8 mouse cellular contexts compared by ENCODE assay signal in genomic region chr9:8700669-8701068, GRCm38 (mm10).
DNase-seq lines count a peak whose midpoint lies in the region; ATAC-seq and TF ChIP-seq lines count a peak whose summit lies in the region.

No protein-coding gene starts in this region.

- TF ChIP-seq POLR2A in limb, embryonic 14.5 days (IDR thresholded peaks at IDR 0.05; ENCODE audit: borderline replicate concordance, extremely low read depth, insufficient read depth, insufficient read length): no peak

- H3K9ac ChIP-seq in kidney, postnatal 0 days (ENCODE audit: low read depth, low read length): no peak overlapping the region
- no peak overlapping the region for H3K9ac ChIP-seq in limb, embryonic 14.5 days (ENCODE audit: low read depth, low read length, severe bottlenecking)
- no peak overlapping the region for H3K9ac ChIP-seq in neural tube, embryonic 13.5 days

- WGBS in kidney, postnatal 0 days: 20% methylated on average over 5 of the region's 5 CpGs
- WGBS in limb, embryonic 14.5 days: 27% methylated on average over 5 of the region's 5 CpGs
- 29% methylated on average over 5 of the region's 5 CpGs for WGBS in neural tube, embryonic 13.5 days

- H3K4me1 ChIP-seq in kidney, postnatal 0 days (replicated peaks; ENCODE audit: insufficient read depth, low read length): no peaks in the 10 kb centered on the region
- H3K4me1 ChIP-seq in limb, embryonic 14.5 days (ENCODE audit: control insufficient read depth, insufficient read depth, low read length): no peaks in the 10 kb centered on the region
- no peaks in the 10 kb centered on the region for H3K4me1 ChIP-seq in neural tube, embryonic 13.5 days (replicated peaks)

- ATAC-seq in kidney, postnatal 0 days (replicated peaks; ENCODE audit: low FRiP score, low read depth): peak; percentile 74; the same call in 1 of the 2 replicates
- ATAC-seq in limb, embryonic 14.5 days (ENCODE audit: low FRiP score, low read depth): peak; percentile 65; the same call in 1 of the 2 replicates
- ATAC-seq in neural tube, embryonic 13.5 days (ENCODE audit: low read depth): peak; percentile 61; the same call in 1 of the 2 replicates

- peak; percentile 97 for TF ChIP-seq CTCF in kidney, postnatal 0 days (IDR thresholded peaks at IDR 0.05; ENCODE audit: low read depth)

- H3K4me2 ChIP-seq in kidney, postnatal 0 days (ENCODE audit: low read length): no peak overlapping the region
- H3K4me2 ChIP-seq in limb, embryonic 14.5 days (replicated peaks; ENCODE audit: low read depth, low read length, severe bottlenecking): no peak overlapping the region
- H3K4me2 ChIP-seq in neural tube, embryonic 13.5 days: no peak overlapping the region

- DNase-seq in 3134 (ENCODE audit: extremely low read depth, insufficient read length, low spot score): peak; percentile 5
- peak; percentile 89 for DNase-seq in adrenal gland, postnatal 10 days
- DNase-seq in embryo, embryonic 11.5 days (ENCODE audit: low read depth, low spot score): peak; percentile 72
- DNase-seq in gastrocnemius, postnatal 4 days (ENCODE audit: low spot score in 2 of 2): peak; percentile 57 to 72
- peak; percentile 85 for DNase-seq in kidney, postnatal 0 days (ENCODE audit: low spot score)
- peak; percentile 91 for DNase-seq in limb, embryonic 14.5 days (ENCODE audit: low spot score)
- peak; percentile 30 for DNase-seq in thymus, postnatal 25 days

- H3K36me3 ChIP-seq in kidney, postnatal 0 days (ENCODE audit: insufficient read depth, low read length): no peaks in the 10 kb centered on the region
- H3K36me3 ChIP-seq in limb, embryonic 14.5 days (ENCODE audit: control insufficient read depth, insufficient read depth, low read length): no peaks in the 10 kb centered on the region
- H3K36me3 ChIP-seq in neural tube, embryonic 13.5 days: no peaks in the 10 kb centered on the region

- no peaks in the 10 kb centered on the region for H3K9me3 ChIP-seq in kidney, postnatal 0 days (replicated peaks; ENCODE audit: low read length)
- H3K9me3 ChIP-seq in limb, embryonic 14.5 days (ENCODE audit: control insufficient read depth, low read length): no peaks in the 10 kb centered on the region
- H3K9me3 ChIP-seq in neural tube, embryonic 13.5 days: no peaks in the 10 kb centered on the region

- H3K27me3 ChIP-seq in kidney, postnatal 0 days (ENCODE audit: insufficient read depth, low read length): no peaks in the 10 kb centered on the region
- H3K27me3 ChIP-seq in limb, embryonic 14.5 days (ENCODE audit: control insufficient read depth, insufficient read depth, low read length): no peaks in the 10 kb centered on the region
- no peaks in the 10 kb centered on the region for H3K27me3 ChIP-seq in neural tube, embryonic 13.5 days

- H3K4me3 ChIP-seq in kidney, postnatal 0 days (replicated peaks; ENCODE audit: low read depth, low read length): no peak overlapping the region
- no peak overlapping the region for H3K4me3 ChIP-seq in limb, embryonic 14.5 days (replicated peaks; ENCODE audit: low read length)
- H3K4me3 ChIP-seq in neural tube, embryonic 13.5 days: no peak overlapping the region

- no peak overlapping the region for H3K27ac ChIP-seq in kidney, postnatal 0 days
- no peak overlapping the region for H3K27ac ChIP-seq in limb, embryonic 14.5 days (replicated peaks; ENCODE audit: low read depth, low read length)
- no peak overlapping the region for H3K27ac ChIP-seq in neural tube, embryonic 13.5 days (replicated peaks)

Comparison
In these comparisons a context has a peak if more than half of its experiments do, and no peak if none do; other contexts are left out.
1. DNase-seq: peak in every context shown above with its lines; median percentile 91 in limb, embryonic 14.5 days; 89 in adrenal gland, postnatal 10 days; 85 in kidney, postnatal 0 days; 72 in embryo, embryonic 11.5 days; 64 in gastrocnemius, postnatal 4 days; 30 in thymus, postnatal 25 days; 5 in 3134.